Mouse (Mus musculus): Measurements from ENCODE around the gene Rnf182.

DNA sequence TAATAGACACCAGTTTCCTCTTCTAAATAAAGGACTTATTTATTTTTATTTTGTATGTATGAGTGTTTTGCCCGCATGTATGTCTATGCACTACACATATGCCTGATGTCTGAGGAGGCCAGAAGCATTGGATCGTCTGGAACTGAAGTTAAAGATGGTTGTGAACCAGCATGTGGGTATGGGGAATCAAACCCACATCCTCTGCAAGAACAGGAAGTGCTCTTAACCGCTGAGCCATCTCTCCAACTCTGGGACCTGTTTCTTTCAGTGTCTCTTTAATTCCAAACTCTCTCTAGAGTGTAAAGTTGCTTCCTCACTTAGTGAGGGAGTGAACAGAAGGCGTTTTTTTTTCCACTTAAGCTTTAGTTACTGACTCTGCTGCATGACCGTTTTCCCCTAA is 12.4 kb downstream of the Rnf182 start:
- TF ChIP-seq CTCF (conservative IDR thresholded peaks at IDR 0.05; ENCODE audit: low read length) (no peak), POU5F1 (IDR thresholded peaks at IDR 0.05; ENCODE audit: borderline replicate concordance, low read length) (no peak)

Data from E14TG2a.4 (cell line).